Mouse (Mus musculus) liver, embryonic 13.5 days (tissue): Measurements from ENCODE around the gene Rffl. TPM values are rescaled to one million over a fixed set of nuclear protein-coding genes. Genes with fewer than 3 reads are reported as not detected.

Experiments used
- ATAC-seq: fragments of 200-750 bp; cut with Nextera tagmentation; 2 replicates; pipeline ENCODE4 v1.8.0; 2017; ENCODE audit warnings: low read depth, mild to moderate bottlenecking, moderate number of reproducible peaks, moderate library complexity
- DNase-seq: peaks from one replicate; pipeline ENCODE4 v3.0.0; 2022
- H3K27ac ChIP-seq: fragments of 300-500 bp; sonication (generic); 2 replicates; pipeline ENCODE4 v1.5.1; 2015; ENCODE audit warnings: moderate library complexity, mild to moderate bottlenecking, inconsistent platforms
- H3K27me3 ChIP-seq: fragments of 300-500 bp; sonication (generic); 2 replicates; pipeline ENCODE4 v1.6.1; 2015; ENCODE audit warnings: mild to moderate bottlenecking, inconsistent platforms
- H3K36me3 ChIP-seq: fragments of 300-500 bp; sonication (generic); 2 replicates; pipeline ENCODE4 v1.6.1; 2015; ENCODE audit warnings: mild to moderate bottlenecking, inconsistent platforms
- H3K4me1 ChIP-seq: fragments of 300-500 bp; sonication (generic); replicated peaks from 2 replicates; pipeline ENCODE4 v1.6.1; 2015; ENCODE audit warnings: inconsistent platforms
- H3K4me2 ChIP-seq: fragments of 300-500 bp; sonication (generic); 2 replicates; pipeline ENCODE4 v1.6.1; 2015; ENCODE audit warnings: inconsistent platforms, mild to moderate bottlenecking, moderate library complexity
- H3K4me3 ChIP-seq: fragments of 300-500 bp; sonication (generic); replicated peaks from 2 replicates; pipeline ENCODE4 v1.5.1; 2015; ENCODE audit warnings: mild to moderate bottlenecking, inconsistent platforms
- H3K9ac ChIP-seq: fragments of 300-500 bp; sonication (generic); 2 replicates; pipeline ENCODE4 v1.6.1; 2015; ENCODE audit warnings: mild to moderate bottlenecking, inconsistent platforms
- H3K9me3 ChIP-seq: fragments of 300-500 bp; sonication (generic); replicated peaks from 2 replicates; pipeline ENCODE4 v1.6.1; 2016; ENCODE audit warnings: inconsistent platforms
- WGBS: fragments of 180-500 bp; shearing (Covaris S2); methylation state at CpG from one replicate; pipeline ENCODE4 v1.1.7; 2015; ENCODE audit not compliant: insufficient replicate concordance; 5-methylcytosine and 5-hydroxymethylcytosine counted together
- polyA plus RNA-seq: library from polyadenylated mRNA; unstranded; fragments of >200 nt; fragmentation: Nextera tagmentation; extraction: Ambion mirVana; gene quantifications from 2 replicates; pipeline ENCODE4 v1.2.1, GENCODE M21; 2015

Gene Rffl
- 20.2 and 25.3 TPM in 2 replicates for polyA plus RNA-seq

- H3K36me3 ChIP-seq = 0 out of 2 replicates have a peak, but pooled peaks cover 2% of the 10 kb centered on the region
- peak within 1 kb of the TSS; percentile 94 for H3K27ac ChIP-seq
- DNase-seq = peak; percentile 89
- H3K4me3 ChIP-seq = peak within 1 kb of the TSS; percentile 99
- H3K4me1 ChIP-seq = peaks cover 58% of the 10 kb centered on the region
- H3K9me3 ChIP-seq = no peaks in the 10 kb centered on the region
- peak within 1 kb of the TSS; percentile 70 for H3K4me2 ChIP-seq
- ATAC-seq = peak; percentile 92
- no peaks in the 10 kb centered on the region for H3K27me3 ChIP-seq
- WGBS = 1% methylated on average over 43 of the region's 43 CpGs
- peak within 1 kb of the TSS; percentile 96 for H3K9ac ChIP-seq
Measured at GRCm38 (mm10) chr11:82871031-82871446, at the start of gene Rffl. Gene Rffl, minus strand, starts transcription at chr11:82871210.

DNA sequence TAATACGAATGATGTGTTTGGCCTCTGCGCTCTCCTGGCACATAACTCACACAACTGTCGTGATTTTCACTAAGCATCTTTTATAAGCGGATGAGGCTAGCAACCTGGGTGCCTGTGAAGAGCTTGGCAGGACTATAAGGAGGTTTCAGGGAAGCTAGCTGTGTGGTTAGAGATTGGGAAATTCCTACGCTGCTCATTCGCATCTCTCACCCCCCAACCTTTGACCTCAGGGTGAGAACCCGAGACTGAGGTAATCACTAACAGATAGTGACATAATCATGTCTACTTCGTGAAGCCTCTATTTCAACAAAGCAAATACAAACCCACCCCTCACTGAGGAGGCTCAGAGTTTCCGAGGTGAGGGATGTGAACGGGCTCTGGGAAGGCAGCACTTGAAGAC, 49.8 kb upstream of the Rffl start:
- no peaks in the 10 kb centered on the region for H3K36me3 ChIP-seq

DNA sequence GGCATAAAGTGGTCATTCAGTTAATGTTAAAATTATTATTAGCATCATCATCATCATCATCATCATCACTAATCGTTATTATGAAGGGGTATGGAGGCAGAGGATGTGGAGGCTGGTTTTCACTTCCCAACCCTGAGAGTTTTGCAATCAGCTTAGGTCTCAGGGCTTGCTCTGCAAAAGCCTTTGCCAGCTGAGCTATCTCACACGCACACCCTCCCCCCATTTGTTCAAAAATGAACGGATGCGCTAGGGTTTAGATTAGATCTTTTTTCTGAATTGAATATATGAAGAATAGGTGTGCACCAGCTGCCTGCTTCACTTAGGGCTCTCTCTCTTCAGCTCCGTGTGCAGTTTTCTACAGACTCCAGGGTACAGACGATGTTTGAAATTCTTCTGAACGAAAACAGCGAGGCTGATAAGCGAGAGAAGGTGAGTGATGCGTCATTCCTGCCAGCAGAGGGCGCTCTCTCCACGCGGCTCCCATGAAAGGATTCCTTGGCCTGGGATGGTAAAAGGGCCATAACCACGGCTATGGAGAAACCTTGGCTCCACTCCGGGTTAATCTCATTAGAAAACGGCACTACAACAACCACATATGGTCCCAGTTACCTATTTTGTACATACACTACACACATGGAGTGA, 43.8 kb upstream of the Rffl start:
- ATAC-seq (0 out of 2 replicates have a peak, but pooled peaks have one; percentile 18), DNase-seq (peak; percentile 43)
- no peaks in the 10 kb centered on the region for H3K9me3 ChIP-seq
- H3K36me3 ChIP-seq = no peaks in the 10 kb centered on the region
- peak overlapping the region; percentile 41 for H3K4me2 ChIP-seq
- no peaks in the 10 kb centered on the region; the same call in 1 of the 2 replicates for H3K4me1 ChIP-seq
- H3K27ac ChIP-seq = no peak overlapping the region
- H3K4me3 ChIP-seq = no peak overlapping the region
- no peak overlapping the region for H3K9ac ChIP-seq
- peaks cover 39% of the 10 kb centered on the region for H3K27me3 ChIP-seq
- 8% methylated on average over 16 of the region's 16 CpGs for WGBS

More for the DNA sequence above, 49.8 kb upstream of the Rffl start:
- DNase-seq = no peak
- H3K9me3 ChIP-seq = no peaks in the 10 kb centered on the region
- no peak overlapping the region for H3K27ac ChIP-seq
- no peak overlapping the region for H3K9ac ChIP-seq
- no peaks in the 10 kb centered on the region for H3K4me1 ChIP-seq
- no peak for ATAC-seq
- H3K4me3 ChIP-seq = no peak overlapping the region
- 52% methylated on average over 10 of the region's 10 CpGs for WGBS
- no peak overlapping the region for H3K4me2 ChIP-seq
- peaks cover 28% of the 10 kb centered on the region for H3K27me3 ChIP-seq

- peaks cover 28% of the 10 kb centered on the region for H3K4me1 ChIP-seq
- H3K4me3 ChIP-seq = no peak overlapping the region
- 57% methylated on average over 11 of the region's 11 CpGs for WGBS
- H3K27me3 ChIP-seq = peaks cover 32% of the 10 kb centered on the region
- DNase-seq = no peak
- H3K4me2 ChIP-seq = no peak overlapping the region
- no peaks in the 10 kb centered on the region for H3K9me3 ChIP-seq
- H3K36me3 ChIP-seq = peaks cover 9% of the 10 kb centered on the region
- no peak overlapping the region for H3K9ac ChIP-seq
- H3K27ac ChIP-seq = no peak overlapping the region
- no peak for ATAC-seq
Measured at GRCm38 (mm10) chr11:82910679-82911389, 39.8 kb upstream of the Rffl start.

DNA sequence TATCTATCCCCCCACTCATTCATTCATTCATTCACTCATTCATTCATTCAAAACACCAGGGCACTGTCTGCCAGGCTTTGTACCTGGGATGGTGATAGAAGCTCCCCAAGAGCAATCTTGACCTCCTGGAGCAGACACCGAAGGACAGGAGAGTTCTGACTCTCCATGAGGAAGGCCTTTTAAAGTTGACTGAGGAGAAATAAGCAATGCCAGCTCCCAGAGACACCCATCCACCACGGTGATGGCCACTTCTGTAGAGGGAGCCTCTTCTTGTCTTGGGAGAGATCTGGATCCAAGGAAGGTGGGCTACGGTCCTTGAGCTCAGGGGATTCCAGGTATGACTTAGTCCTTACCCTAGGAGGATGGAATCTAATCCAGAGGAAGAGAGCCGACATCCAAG, 39.2 kb upstream of the Rffl start, which contains the start of gene Unc45b:
Unc45b (plus strand) TSS at position 301 of the 400 bp plus-strand sequence.
- no peak for ATAC-seq
- 70% methylated on average over 4 of the region's 4 CpGs for WGBS

GRCm38 (mm10) chr11:82908608-82908989, 37.6 kb upstream of the Rffl start:
- H3K36me3 ChIP-seq = peaks cover 31% of the 10 kb centered on the region
- ATAC-seq (no peak), DNase-seq (no peak)
- peaks cover 38% of the 10 kb centered on the region for H3K4me1 ChIP-seq
- peak overlapping the region; percentile 84 for H3K9ac ChIP-seq
- 54% methylated on average over 9 of the region's 10 CpGs for WGBS
- H3K27ac ChIP-seq = no peak overlapping the region
- peak overlapping the region; percentile 90 for H3K4me2 ChIP-seq
- H3K9me3 ChIP-seq = no peaks in the 10 kb centered on the region
- peaks cover 21% of the 10 kb centered on the region for H3K27me3 ChIP-seq
- H3K4me3 ChIP-seq = peak overlapping the region; percentile 80

More for the DNA sequence above, 39.2 kb upstream of the Rffl start, which contains the start of gene Unc45b:
- Histone ChIP-seq H3K27me3 (peaks cover 32% of the 10 kb centered on the region), H3K27ac (no peak within 1 kb of the TSS), H3K4me3 (no peak within 1 kb of the TSS), H3K9me3 (no peaks in the 10 kb centered on the region), H3K36me3 (peaks cover 14% of the 10 kb centered on the region), H3K4me2 (no peak within 1 kb of the TSS), H3K9ac (no peak within 1 kb of the TSS), H3K4me1 (peaks cover 34% of the 10 kb centered on the region)
- DNase-seq = no peak

- H3K4me1 ChIP-seq = peaks cover 38% of the 10 kb centered on the region
- peaks cover 14% of the 10 kb centered on the region; the same call in 1 of the 2 replicates for H3K27me3 ChIP-seq
- ATAC-seq = peak; percentile 72
- WGBS = under 1% methylated on average over 73 of the region's 73 CpGs
- no peak within 1 kb of the TSS; the same call in 1 of the 2 replicates for H3K27ac ChIP-seq
- H3K4me3 ChIP-seq = peak within 1 kb of the TSS; percentile 80
- H3K9me3 ChIP-seq = no peaks in the 10 kb centered on the region
- H3K36me3 ChIP-seq = peaks cover 38% of the 10 kb centered on the region
- peak within 1 kb of the TSS; percentile 90 for H3K4me2 ChIP-seq
- H3K9ac ChIP-seq = peak within 1 kb of the TSS; percentile 84
- DNase-seq = peak; percentile 85
Measured at GRCm38 (mm10) chr11:82907651-82908607, 36.9 kb upstream of the Rffl start, which contains the start of gene Nle1. Gene Nle1, minus strand, starts transcription at chr11:82908411.

DNA sequence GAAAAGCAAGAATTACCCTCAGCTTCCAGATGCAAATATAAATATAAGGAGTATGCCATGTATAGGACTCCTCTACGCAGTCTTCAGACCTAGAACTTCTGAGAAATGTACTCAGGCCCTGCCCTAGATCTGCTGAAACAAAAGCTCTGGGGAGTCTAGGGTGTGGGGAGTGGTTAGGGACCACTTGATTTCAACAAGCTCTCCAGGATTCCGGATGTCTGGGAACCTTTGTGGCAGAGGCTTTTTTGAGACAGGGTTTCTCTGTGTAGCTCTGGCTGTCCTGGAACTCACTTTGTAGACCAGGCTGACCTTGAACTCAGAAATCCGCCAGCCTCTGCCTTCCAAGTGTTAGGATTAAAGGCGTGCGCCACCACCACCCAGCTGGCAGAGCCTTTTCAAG, 34.8 kb upstream of the Rffl start:
- ATAC-seq (no peak), DNase-seq (no peak)
- Histone ChIP-seq H3K36me3 (peaks cover 59% of the 10 kb centered on the region), H3K9me3 (no peaks in the 10 kb centered on the region), H3K27ac (no peak overlapping the region), H3K27me3 (peaks cover under 1% of the 10 kb centered on the region; the same call in 1 of the 2 replicates), H3K4me3 (no peak overlapping the region), H3K4me2 (no peak overlapping the region), H3K9ac (no peak overlapping the region), H3K4me1 (peaks cover 38% of the 10 kb centered on the region)
- WGBS = 87% methylated on average over 5 of the region's 5 CpGs

GRCm38 (mm10) chr11:82904952-82905351, 33.9 kb upstream of the Rffl start:
- Histone ChIP-seq H3K27ac (no peak overlapping the region), H3K27me3 (no peaks in the 10 kb centered on the region), H3K4me2 (no peak overlapping the region), H3K36me3 (peaks cover 67% of the 10 kb centered on the region), H3K4me1 (peaks cover 38% of the 10 kb centered on the region), H3K9me3 (no peaks in the 10 kb centered on the region), H3K9ac (no peak overlapping the region), H3K4me3 (no peak overlapping the region)
- no peak for DNase-seq
- whole genome bisulfite sequencing = 44% methylated on average over 8 of the region's 8 CpGs
- peak; percentile 50 for ATAC-seq

DNA sequence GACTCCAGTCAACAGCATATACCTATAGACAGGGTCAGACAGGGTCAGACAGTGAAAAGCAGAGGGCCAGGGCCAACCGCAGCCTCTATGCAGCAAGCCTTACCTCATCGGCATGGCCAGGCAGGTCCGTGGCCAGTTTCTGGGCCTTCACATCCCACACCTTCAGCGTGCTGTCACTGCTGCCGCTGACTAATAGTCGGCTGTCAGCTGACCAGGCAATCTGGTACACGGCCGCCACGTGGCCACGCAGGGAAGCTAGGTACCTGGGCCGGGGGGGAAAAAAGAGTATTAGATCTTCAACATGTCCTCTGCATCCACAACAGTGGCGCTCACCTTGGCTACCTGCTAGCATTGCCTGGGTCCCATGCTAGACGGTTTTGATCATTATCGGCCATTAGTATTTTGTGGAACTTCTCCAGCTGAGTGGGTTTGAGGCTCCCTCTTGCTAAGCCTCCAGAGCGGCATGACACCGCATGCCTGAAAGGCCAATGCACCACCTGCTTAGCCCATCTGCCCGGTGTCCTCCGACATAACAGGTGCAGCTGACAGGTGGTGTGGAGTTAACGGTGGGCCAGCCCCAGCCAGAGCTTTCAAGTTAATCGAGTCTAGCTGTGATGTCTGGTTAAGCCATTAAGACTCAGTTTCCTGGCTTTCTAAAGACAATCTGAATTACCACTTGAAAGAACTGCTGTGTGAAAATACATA, 30.7 kb upstream of the Rffl start:
- peaks cover 19% of the 10 kb centered on the region for H3K4me1 ChIP-seq
- H3K9ac ChIP-seq = no peak overlapping the region
- no peaks in the 10 kb centered on the region for H3K9me3 ChIP-seq
- H3K27ac ChIP-seq = no peak overlapping the region
- H3K4me3 ChIP-seq = no peak overlapping the region
- no peak overlapping the region for H3K4me2 ChIP-seq
- H3K36me3 ChIP-seq = peaks cover 81% of the 10 kb centered on the region
- WGBS = 91% methylated on average over 20 of the region's 20 CpGs
- DNase-seq (no peak), ATAC-seq (no peak)
- H3K27me3 ChIP-seq = no peaks in the 10 kb centered on the region
